Mouse (Mus musculus) heart, embryonic 10.5 days (tissue): ENCODE measurements around the gene Sorbs1. TPM values are rescaled to one million over a fixed set of nuclear protein-coding genes. Genes with fewer than 3 reads are reported as not detected.

Experiments
- DNase-seq: peaks from one replicate; pipeline ENCODE4 v3.0.0-alpha.2; 2017; ENCODE audit warnings: low spot score
- H3K27ac ChIP-seq: fragments of 300-500 bp; sonication (generic); 2 replicates; pipeline ENCODE4 v1.5.1; 2016; ENCODE audit warnings: mild to moderate bottlenecking
- H3K27me3 ChIP-seq: fragments of 300-500 bp; sonication (generic); 2 replicates; pipeline ENCODE4 v1.6.1; 2016; ENCODE audit warnings: mild to moderate bottlenecking; ENCODE audit not compliant: poor library complexity, insufficient read depth, severe bottlenecking
- H3K36me3 ChIP-seq: fragments of 300-500 bp; sonication (generic); 2 replicates; pipeline ENCODE4 v1.6.1; 2016; ENCODE audit warnings: mild to moderate bottlenecking, moderate library complexity
- H3K4me1 ChIP-seq: fragments of 300-500 bp; sonication (generic); 2 replicates; pipeline ENCODE4 v1.6.1; 2016; ENCODE audit warnings: mild to moderate bottlenecking
- H3K4me3 ChIP-seq: fragments of 300-500 bp; sonication (generic); 2 replicates; pipeline ENCODE4 v1.5.1; 2016; ENCODE audit warnings: mild to moderate bottlenecking, moderate library complexity
- H3K9me3 ChIP-seq: fragments of 300-500 bp; sonication (generic); 2 replicates; pipeline ENCODE4 v1.6.1; 2016; ENCODE audit warnings: mild to moderate bottlenecking, moderate library complexity
- WGBS: fragments of 180-500 bp; shearing (Covaris S2); methylation state at CpG from one replicate; pipeline ENCODE4 v1.1.7; 2016; 5-methylcytosine and 5-hydroxymethylcytosine counted together
- polyA plus RNA-seq: library from polyadenylated mRNA; unstranded; fragments of >200 nt; fragmentation: Nextera tagmentation; extraction: Ambion mirVana; gene quantifications from 2 replicates; pipeline ENCODE4 v1.2.1, GENCODE M21; 2016

The Sorbs1 gene
- polyA plus RNA-seq, 1 experiment from 2014 or later, result 71.2 TPM

- WGBS, result 79% methylated on average over 3 of the region's 3 CpGs
- Histone ChIP-seq H3K27ac (no peak overlapping the region), H3K27me3 (no peaks in the 10 kb centered on the region), H3K4me3 (no peak overlapping the region), H3K9me3 (no peaks in the 10 kb centered on the region; the same call in 1 of the 2 replicates), H3K4me1 (peaks cover 62% of the 10 kb centered on the region), H3K36me3 (peaks cover 3% of the 10 kb centered on the region; the same call in 1 of the 2 replicates)
- no peak for DNase-seq
Measured at GRCm38 (mm10) chr19:40465339-40465738, 48.2 kb downstream of the Sorbs1 start.

GRCm38 (mm10) chr19:40464408-40464807, 49.2 kb downstream of the Sorbs1 start:
- Histone ChIP-seq H3K27ac (peak overlapping the region; percentile 31; the same call in 1 of the 2 replicates), H3K36me3 (peaks cover 3% of the 10 kb centered on the region; the same call in 1 of the 2 replicates), H3K4me1 (peaks cover 66% of the 10 kb centered on the region), H3K9me3 (no peaks in the 10 kb centered on the region; the same call in 1 of the 2 replicates), H3K4me3 (no peak overlapping the region), H3K27me3 (no peaks in the 10 kb centered on the region)
- WGBS, result 83% methylated on average over 9 of the region's 9 CpGs
- DNase-seq, result no peak

- WGBS, result 24% methylated on average over 6 of the region's 6 CpGs
- Histone ChIP-seq H3K27ac (peak overlapping the region; percentile 74), H3K4me1 (peaks cover 66% of the 10 kb centered on the region)
Measured at GRCm38 (mm10) chr19:40462892-40463291, 50.7 kb downstream of the Sorbs1 start.

GRCm38 (mm10) chr19:40462481-40462880, 51.1 kb downstream of the Sorbs1 start:
- Histone ChIP-seq H3K4me1 (peaks cover 62% of the 10 kb centered on the region), H3K4me3 (no peak overlapping the region), H3K36me3 (peaks cover 3% of the 10 kb centered on the region; the same call in 1 of the 2 replicates), H3K9me3 (no peaks in the 10 kb centered on the region; the same call in 1 of the 2 replicates), H3K27me3 (no peaks in the 10 kb centered on the region), H3K27ac (peak overlapping the region; percentile 74)
- WGBS, result 59% methylated on average over 2 of the region's 2 CpGs
- DNase-seq, result no peak

More at GRCm38 (mm10) chr19:40462892-40463291, 50.7 kb downstream of the Sorbs1 start:
- no peaks in the 10 kb centered on the region for H3K27me3 ChIP-seq
- H3K4me3 ChIP-seq, result no peak overlapping the region
- DNase-seq, result no peak
- no peaks in the 10 kb centered on the region; the same call in 1 of the 2 replicates for H3K9me3 ChIP-seq
- peaks cover 3% of the 10 kb centered on the region; the same call in 1 of the 2 replicates for H3K36me3 ChIP-seq

GRCm38 (mm10) chr19:40461662-40462061, 51.9 kb downstream of the Sorbs1 start:
- H3K9me3 ChIP-seq, result no peaks in the 10 kb centered on the region
- H3K4me3 ChIP-seq, result no peak overlapping the region
- WGBS, result 57% methylated on average over 1 of the region's 1 CpGs
- peaks cover 59% of the 10 kb centered on the region for H3K4me1 ChIP-seq
- peak overlapping the region; percentile 59 for H3K27ac ChIP-seq
- no peak for DNase-seq
- no peaks in the 10 kb centered on the region for H3K27me3 ChIP-seq
- no peaks in the 10 kb centered on the region for H3K36me3 ChIP-seq

GRCm38 (mm10) chr19:40460854-40461490, 52.6 kb downstream of the Sorbs1 start:
- Histone ChIP-seq H3K27ac (peak overlapping the region; percentile 59; the same call in 1 of the 2 replicates), H3K4me1 (peaks cover 59% of the 10 kb centered on the region)

GRCm38 (mm10) chr19:40459338-40459737, 54.2 kb downstream of the Sorbs1 start:
- no peak for DNase-seq
- Histone ChIP-seq H3K4me1 (peaks cover 57% of the 10 kb centered on the region), H3K27ac (no peak overlapping the region), H3K27me3 (no peaks in the 10 kb centered on the region), H3K4me3 (no peak overlapping the region), H3K36me3 (no peaks in the 10 kb centered on the region), H3K9me3 (no peaks in the 10 kb centered on the region)
- 4% methylated on average over 1 of the region's 1 CpGs for WGBS

More at GRCm38 (mm10) chr19:40460854-40461490, 52.6 kb downstream of the Sorbs1 start:
- Histone ChIP-seq H3K36me3 (no peaks in the 10 kb centered on the region), H3K4me3 (no peak overlapping the region), H3K27me3 (no peaks in the 10 kb centered on the region), H3K9me3 (no peaks in the 10 kb centered on the region)
- DNase-seq, result no peak
- WGBS, result 50% methylated on average over 9 of the region's 9 CpGs

- WGBS, result 90% methylated on average over 3 of the region's 3 CpGs
- no peak overlapping the region for H3K4me3 ChIP-seq
- DNase-seq, result no peak
- H3K36me3 ChIP-seq, result 0 out of 2 replicates have a peak, but pooled peaks cover 3% of the 10 kb centered on the region
- H3K27ac ChIP-seq, result no peak overlapping the region
- no peaks in the 10 kb centered on the region for H3K9me3 ChIP-seq
- peaks cover 57% of the 10 kb centered on the region for H3K4me1 ChIP-seq
- H3K27me3 ChIP-seq, result no peaks in the 10 kb centered on the region
Measured at GRCm38 (mm10) chr19:40458806-40459205, 54.8 kb downstream of the Sorbs1 start.

- Histone ChIP-seq H3K36me3 (peaks cover 22% of the 10 kb centered on the region), H3K4me3 (no peak overlapping the region), H3K9me3 (no peaks in the 10 kb centered on the region), H3K27me3 (no peaks in the 10 kb centered on the region), H3K27ac (no peak overlapping the region), H3K4me1 (peaks cover 34% of the 10 kb centered on the region)
- 92% methylated on average over 4 of the region's 4 CpGs for WGBS
- DNase-seq, result no peak
Measured at GRCm38 (mm10) chr19:40455248-40455647, 58.3 kb downstream of the Sorbs1 start.

- Histone ChIP-seq H3K27me3 (no peaks in the 10 kb centered on the region), H3K27ac (no peak overlapping the region), H3K9me3 (no peaks in the 10 kb centered on the region), H3K4me3 (no peak overlapping the region), H3K36me3 (peaks cover 28% of the 10 kb centered on the region), H3K4me1 (peaks cover 25% of the 10 kb centered on the region)
- 89% methylated on average over 4 of the region's 4 CpGs for WGBS
- DNase-seq, result no peak
Measured at GRCm38 (mm10) chr19:40454096-40454495, 59.5 kb downstream of the Sorbs1 start.

GRCm38 (mm10) chr19:40452201-40452600, 61.4 kb downstream of the Sorbs1 start:
- H3K27ac ChIP-seq, result no peak overlapping the region
- 96% methylated on average over 2 of the region's 2 CpGs for WGBS
- no peaks in the 10 kb centered on the region for H3K9me3 ChIP-seq
- H3K4me3 ChIP-seq, result no peak overlapping the region
- H3K4me1 ChIP-seq, result peaks cover 18% of the 10 kb centered on the region; the same call in 1 of the 2 replicates
- peaks cover 38% of the 10 kb centered on the region for H3K36me3 ChIP-seq
- no peak for DNase-seq
- no peaks in the 10 kb centered on the region for H3K27me3 ChIP-seq

GRCm38 (mm10) chr19:40451307-40451706, 62.3 kb downstream of the Sorbs1 start:
- no peaks in the 10 kb centered on the region for H3K9me3 ChIP-seq
- WGBS, result 89% methylated on average over 6 of the region's 6 CpGs
- peaks cover 18% of the 10 kb centered on the region; the same call in 1 of the 2 replicates for H3K4me1 ChIP-seq
- no peaks in the 10 kb centered on the region for H3K27me3 ChIP-seq
- H3K36me3 ChIP-seq, result peaks cover 46% of the 10 kb centered on the region
- DNase-seq, result no peak
- no peak overlapping the region for H3K4me3 ChIP-seq
- peak overlapping the region; percentile 37; the same call in 1 of the 2 replicates for H3K27ac ChIP-seq

GRCm38 (mm10) chr19:40446525-40446924, 67.1 kb downstream of the Sorbs1 start:
- Histone ChIP-seq H3K4me1 (peaks cover 26% of the 10 kb centered on the region), H3K9me3 (no peaks in the 10 kb centered on the region), H3K4me3 (no peak overlapping the region), H3K27ac (no peak overlapping the region), H3K36me3 (peaks cover 51% of the 10 kb centered on the region), H3K27me3 (no peaks in the 10 kb centered on the region)
- 94% methylated on average over 9 of the region's 9 CpGs for whole genome bisulfite sequencing
- no peak for DNase-seq
